Mouse (Mus musculus) brain, adult 2 months (tissue): ENCODE data around the gene Vps72.
"Not testable (repeated sequence)": the region's sequence is repeated elsewhere in the genome, so short reads cannot be mapped to it uniquely, and the experiment has no call there.

ENCODE experiments used
- DNase-seq: peaks from one replicate; pipeline ENCODE4 v3.0.0; 2011; ENCODE audit warnings: low read depth, low spot score

Gene Vps72

GRCm38 (mm10) chr3:95110911-95111726 lies at the start of gene Vps72:
TSS of gene Vps72 (plus strand) at chr3:95111022.
- DNase-seq = peak; percentile 98

DNA sequence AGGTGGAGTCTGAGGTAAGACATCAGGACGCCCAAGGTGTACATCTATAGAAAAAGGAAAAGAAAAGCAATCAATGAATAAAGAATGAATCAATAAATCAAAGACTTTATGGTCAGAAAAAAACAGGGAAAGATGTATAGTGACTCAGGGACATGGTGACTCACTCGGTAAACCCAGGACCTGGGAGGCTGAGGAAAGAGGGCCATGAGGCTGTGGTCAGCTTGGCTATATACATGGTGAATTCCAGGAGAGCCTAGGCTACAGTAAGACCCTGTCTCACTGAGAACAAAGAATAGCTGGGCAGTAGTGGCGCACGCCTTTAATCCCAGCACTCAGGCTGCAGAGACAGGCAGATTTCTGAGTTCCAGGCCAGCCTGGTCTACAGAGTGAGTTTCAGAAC lies 47.1 kb upstream of the Vps72 start:
- no peak for DNase-seq

- DNase-seq = no peak
These were observed 45.3 kb upstream of the Vps72 start for GRCm38 (mm10) chr3:95065553-95065952.

GRCm38 (mm10) chr3:95066095-95066494 lies 44.7 kb upstream of the Vps72 start:
- no peak for DNase-seq

GRCm38 (mm10) chr3:95066570-95066969 lies 44.3 kb upstream of the Vps72 start:
- peak; percentile 82 for DNase-seq

DNA sequence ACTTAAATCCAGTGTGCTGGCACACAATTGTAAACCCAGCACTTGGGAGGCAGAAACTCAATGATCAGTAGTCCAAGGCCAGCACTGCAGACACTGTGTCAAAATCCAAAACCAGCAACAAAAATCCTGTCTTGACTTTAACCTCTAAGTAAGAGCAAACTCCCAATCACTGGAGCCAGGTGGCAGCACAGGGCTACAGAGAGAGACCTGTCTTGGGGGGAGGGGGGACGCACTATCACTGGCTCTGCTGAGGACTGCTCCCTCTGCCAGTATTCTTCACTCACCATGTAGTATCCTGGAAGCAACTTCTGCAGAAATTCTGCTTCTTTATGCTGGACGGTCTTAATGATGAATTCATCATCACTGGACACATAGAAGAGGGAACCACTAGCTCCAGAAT lies 39.2 kb upstream of the Vps72 start:
- no peak for DNase-seq

- peak; percentile 53 for DNase-seq
These were observed 22.8 kb upstream of the Vps72 start for GRCm38 (mm10) chr3:95088071-95088470.

- DNase-seq = no peak
These were observed 10.0 kb upstream of the Vps72 start for GRCm38 (mm10) chr3:95100854-95101253.

GRCm38 (mm10) chr3:95105121-95105520 lies 5.7 kb upstream of the Vps72 start:
- peak; percentile 85 for DNase-seq

DNA sequence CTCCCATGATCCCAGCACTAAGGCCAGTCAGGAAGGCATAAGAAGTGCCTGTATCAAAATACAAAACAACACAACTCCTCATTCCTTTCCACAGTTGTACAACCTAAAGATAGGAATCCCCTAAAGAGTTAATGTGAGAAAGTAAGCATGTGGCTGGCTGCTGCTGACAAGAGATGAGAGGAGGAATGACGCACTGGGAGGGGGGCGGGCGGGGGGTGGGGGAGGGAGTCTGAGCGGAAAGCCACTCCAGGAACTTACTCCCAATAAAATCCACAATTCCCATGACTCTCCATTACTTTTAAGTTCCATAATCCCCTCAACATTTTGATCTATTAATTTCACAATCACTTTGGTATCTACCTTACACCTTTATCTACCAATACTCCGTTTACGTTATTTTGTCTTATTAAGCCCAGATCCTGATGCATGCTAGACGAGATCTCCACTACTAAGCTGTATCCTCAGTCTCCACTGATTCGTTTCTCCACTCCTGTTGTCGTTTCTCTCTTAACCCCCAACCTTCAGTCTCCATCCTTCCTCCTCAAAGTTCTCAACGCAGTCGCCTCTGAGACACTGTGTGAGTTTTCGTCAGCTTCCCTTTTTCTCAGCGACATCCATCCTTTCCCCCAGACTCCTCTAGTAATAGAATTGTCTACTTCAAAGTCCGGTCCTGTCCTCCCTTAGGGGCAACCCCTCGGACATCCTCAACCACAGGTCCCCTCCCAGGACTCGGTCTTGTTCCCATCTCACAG lies 5.1 kb upstream of the Vps72 start:
- peak; percentile 65 for DNase-seq

- peak; percentile 100 for DNase-seq
These were observed 4.3 kb upstream of the Vps72 start, which contains the start of gene Pip5k1a for GRCm38 (mm10) chr3:95106338-95107117. TSS of gene Pip5k1a (minus strand) at chr3:95106930.

DNA sequence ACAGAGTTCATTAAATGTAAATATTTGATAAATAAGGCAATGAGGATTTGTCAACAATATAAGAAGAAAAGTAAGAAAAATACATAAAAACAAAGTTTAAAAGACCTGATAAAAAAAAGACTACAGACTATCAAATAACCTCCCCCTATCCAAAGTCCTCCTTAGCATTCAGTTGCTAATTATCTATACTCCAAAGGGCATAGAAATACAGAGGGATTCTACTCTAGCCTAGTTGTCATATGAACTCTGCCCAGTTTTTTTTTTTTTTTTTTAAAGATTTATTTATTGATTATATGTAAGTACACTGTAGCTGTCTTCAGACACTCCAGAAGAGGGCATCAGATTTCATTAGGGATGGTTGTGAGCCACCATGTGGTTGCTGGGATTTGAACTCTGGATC lies 3.5 kb upstream of the Vps72 start:
- not testable (repeated sequence) for DNase-seq

DNA sequence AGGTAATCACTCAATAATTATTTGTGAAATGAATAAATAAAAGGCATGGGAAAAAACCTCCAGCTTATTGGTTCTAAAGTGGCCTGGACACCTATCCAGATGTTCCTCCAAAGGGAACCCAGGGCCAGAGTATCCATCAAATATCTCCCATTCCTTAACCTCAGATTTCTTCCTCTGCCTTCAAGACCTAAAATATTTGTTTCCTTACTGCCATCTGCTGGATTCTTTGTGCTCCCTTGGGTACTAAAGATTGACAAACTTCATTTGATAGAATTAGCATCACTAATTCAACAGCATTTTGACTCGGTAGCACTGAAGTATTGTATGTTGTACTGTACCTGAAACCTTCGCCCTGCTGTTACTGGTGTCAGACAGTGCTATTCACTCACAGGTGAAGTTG lies 2.9 kb upstream of the Vps72 start:
- DNase-seq = peak; percentile 34

DNA sequence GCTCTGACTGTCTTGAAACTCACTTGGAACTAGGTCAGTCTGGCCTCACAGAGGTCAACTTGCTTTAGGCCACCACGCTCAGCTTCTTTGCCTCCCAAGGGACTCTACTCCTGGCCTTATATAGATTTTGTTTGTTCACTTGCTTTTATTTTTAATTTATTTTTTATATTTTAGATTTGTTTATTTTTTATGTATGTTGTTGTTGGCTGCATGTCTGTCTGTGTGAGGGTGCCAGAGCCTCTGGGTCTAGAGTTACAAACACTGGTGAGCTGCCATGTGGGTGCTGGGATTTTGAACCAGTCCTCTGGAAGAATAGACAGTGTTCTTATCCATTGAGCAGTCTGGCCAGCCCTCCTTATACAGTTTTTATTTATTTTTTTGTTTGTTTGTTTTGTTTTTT lies 1.9 kb downstream of the Vps72 start:
- no peak for DNase-seq

GRCm38 (mm10) chr3:95117751-95118150 lies 6.9 kb downstream of the Vps72 start:
- no peak for DNase-seq

GRCm38 (mm10) chr3:95121580-95121979 lies 10.8 kb downstream of the Vps72 start:
- DNase-seq = no peak

- DNase-seq = peak; percentile 14
These were observed 13.4 kb downstream of the Vps72 start, which contains the start of gene Tmod4 for GRCm38 (mm10) chr3:95124246-95124645. TSS of gene Tmod4 (plus strand) at chr3:95124476.

- peak; percentile 58 for DNase-seq
These were observed 14.2 kb downstream of the Vps72 start for GRCm38 (mm10) chr3:95124972-95125371.

GRCm38 (mm10) chr3:95129226-95129651 lies 18.4 kb downstream of the Vps72 start:
- peak; percentile 75 for DNase-seq

- DNase-seq = no peak
These were observed 19.3 kb downstream of the Vps72 start for GRCm38 (mm10) chr3:95130081-95130480.

- not testable (repeated sequence) for DNase-seq
These were observed 21.6 kb downstream of the Vps72 start for GRCm38 (mm10) chr3:95132389-95132788.

DNA sequence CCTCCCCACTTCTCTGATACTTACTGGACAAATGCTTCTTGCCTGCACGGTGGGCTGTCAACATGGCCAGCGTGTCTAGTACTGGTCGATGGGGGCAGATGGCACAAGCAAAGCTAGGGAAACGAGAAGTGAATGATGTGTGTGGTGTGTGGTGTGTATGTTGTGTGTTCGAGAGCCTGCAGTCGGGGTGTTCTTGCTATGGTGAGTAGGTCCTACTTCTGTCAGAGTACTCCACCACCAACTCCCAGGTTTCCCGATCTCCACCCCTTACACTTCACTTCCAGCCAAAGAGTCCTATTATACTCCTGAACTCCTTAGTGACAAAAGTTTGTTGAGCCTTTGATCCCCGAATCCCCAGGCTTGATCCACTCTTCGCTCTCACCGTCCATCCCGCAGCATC lies 22.4 kb downstream of the Vps72 start:
- no peak for DNase-seq
